Comparison of ENCODE assay signal across 41 mouse cellular contexts in genomic region chr2:11623726-11624125, GRCm38 (mm10). TPM values are rescaled to one million over a fixed set of nuclear protein-coding genes. Genes with fewer than 3 reads are reported as not detected.
"Had no signal": no experiment of that assay in that cellular context is flagged by ENCODE, and none has a peak within 500 bp of the region (broad histone marks: within the 10 kb centered on the region; RNA-seq: fewer than 3 reads in every experiment).

No protein-coding gene starts in this region.

- H3K27me3 ChIP-seq: heart, embryonic 13.5 days; heart, embryonic 15.5 days; hindbrain, embryonic 12.5 days; kidney, embryonic 15.5 days; limb, embryonic 12.5 days; liver, embryonic 13.5 days; liver, embryonic 15.5 days had no signal

- H3K9ac ChIP-seq: heart, embryonic 13.5 days; heart, embryonic 15.5 days; hindbrain, embryonic 12.5 days; hindbrain, embryonic 14.5 days; kidney, embryonic 15.5 days; limb, embryonic 12.5 days; liver, embryonic 13.5 days; liver, embryonic 15.5 days; liver, postnatal 0 days had no signal

- H3K36me3 ChIP-seq: heart, embryonic 13.5 days; heart, embryonic 15.5 days; hindbrain, embryonic 10.5 days; hindbrain, embryonic 12.5 days; kidney, embryonic 15.5 days; limb, embryonic 10.5 days; limb, embryonic 12.5 days; liver, embryonic 13.5 days; liver, embryonic 15.5 days had no signal

- H3K9me3 ChIP-seq: heart, embryonic 13.5 days; heart, embryonic 15.5 days; hindbrain, embryonic 10.5 days; hindbrain, embryonic 12.5 days; kidney, embryonic 15.5 days; limb, embryonic 10.5 days; limb, embryonic 12.5 days; liver, embryonic 13.5 days; liver, embryonic 15.5 days had no signal

- DNase-seq: gastrocnemius, adult 2 months; gastrocnemius, postnatal 10 days; gastrocnemius, postnatal 25 days; heart, adult 2 months; heart, postnatal 10 days; heart, postnatal 4 days; kidney, adult 11 months; kidney, adult 2 months; kidney, adult 9 months; kidney, postnatal 25 days; layer of hippocampus, adult 9-11 months; liver; liver, embryonic 13.5 days; liver, postnatal 0 days had no signal

- H3K27ac ChIP-seq: gastrocnemius, adult 2 months; heart, adult 2 months; heart, embryonic 13.5 days; heart, embryonic 15.5 days; hindbrain, embryonic 10.5 days; hindbrain, embryonic 12.5 days; hindbrain, embryonic 14.5 days; kidney, embryonic 15.5 days; kidney, postnatal 0 days; limb, embryonic 10.5 days; limb, embryonic 12.5 days; liver, embryonic 13.5 days; liver, embryonic 15.5 days had no signal

- H3K4me1 ChIP-seq: heart, embryonic 13.5 days; heart, embryonic 15.5 days; hindbrain, embryonic 10.5 days; hindbrain, embryonic 12.5 days; kidney, embryonic 15.5 days; limb, embryonic 10.5 days; limb, embryonic 12.5 days; liver, embryonic 13.5 days; liver, embryonic 15.5 days had no signal

- H3K4me2 ChIP-seq: heart, embryonic 11.5 days; heart, embryonic 13.5 days; heart, embryonic 15.5 days; hindbrain, embryonic 12.5 days; hindbrain, embryonic 14.5 days; kidney, embryonic 15.5 days; limb, embryonic 12.5 days; liver, embryonic 11.5 days; liver, embryonic 13.5 days; liver, embryonic 15.5 days had no signal

- H3K4me3 ChIP-seq: gastrocnemius, adult 2 months; heart, adult 2 months; heart, embryonic 13.5 days; heart, embryonic 15.5 days; hindbrain, embryonic 10.5 days; hindbrain, embryonic 12.5 days; kidney, embryonic 15.5 days; limb, embryonic 10.5 days; limb, embryonic 12.5 days; liver, embryonic 13.5 days; liver, embryonic 15.5 days had no signal

RNA-seq across cellular contexts. Expression of gene Gm17490, which starts 2.3 kb away (rescaled TPM):
- total RNA-seq: gastrocnemius, adult 2 months; gastrocnemius, postnatal 10 days; gastrocnemius, postnatal 25 days; gastrocnemius, postnatal 4 days; granulocyte monocyte progenitor cell, adult 5-6 weeks; heart, adult 2 months; heart, postnatal 10 days; heart, postnatal 25 days; heart, postnatal 4 days; layer of hippocampus, adult 18-20 months; layer of hippocampus, adult 8-10 months; layer of hippocampus, postnatal 14 days; left cerebral cortex, adult 18-20 months; left cerebral cortex, adult 8-10 months; left cerebral cortex, postnatal 10 days; left cerebral cortex, postnatal 36 days had no signal
- polyA plus RNA-seq: heart, adult 2 months; heart, embryonic 11.5 days; heart, embryonic 13.5 days; heart, embryonic 15.5 days; hindbrain, embryonic 10.5 days; hindbrain, embryonic 12.5 days; hindbrain, embryonic 14.5 days; hindbrain, embryonic 16.5 days; intestine, embryonic 14.5 days; intestine, embryonic 16.5 days; kidney, adult 2 months; kidney, embryonic 15.5 days; kidney, postnatal 0 days; large intestine, adult 2 months; limb, embryonic 10.5 days; limb, embryonic 12.5 days; limb, embryonic 14.5 days; liver, embryonic 11.5 days; liver, embryonic 13.5 days; liver, embryonic 15.5 days; liver, postnatal 0 days had no signal

RNA-seq across cellular contexts. Expression of gene Il2ra, which starts 18.9 kb away (rescaled TPM):
- total RNA-seq: granulocyte monocyte progenitor cell, adult 5-6 weeks; heart, postnatal 4 days had no signal
- polyA plus RNA-seq: heart, embryonic 11.5 days; hindbrain, embryonic 10.5 days; hindbrain, embryonic 12.5 days; hindbrain, embryonic 14.5 days; intestine, embryonic 14.5 days; kidney, embryonic 15.5 days; kidney, postnatal 0 days; limb, embryonic 10.5 days; limb, embryonic 12.5 days; limb, embryonic 14.5 days; liver, embryonic 13.5 days; liver, embryonic 15.5 days had no signal
